Mouse (Mus musculus) stomach, postnatal 0 days (tissue): ENCODE measurements at regions not wholly inside any gene's neighbourhood (a gene's known extent, or its start where the extent isn't known, plus 50 kb on each side); places are given as distances from the start of the nearest gene placed in this dataset.

ENCODE experiments used
- CTCF ChIP-seq: IDR thresholded peaks from 2 replicates; pipeline ENCODE4 v1.5.1; 2016; ENCODE audit warnings: antibody characterized with exemption, low read depth, mild to moderate bottlenecking, moderate library complexity
- EP300 ChIP-seq: optimal IDR thresholded peaks from 2 replicates; pipeline ENCODE3; 2016; ENCODE audit warnings: antibody characterized with exemption

- no peak for TF ChIP-seq CTCF
- no peak for TF ChIP-seq EP300
Measured at GRCm38 (mm10) chr4:81823566-81823965, 381.0 kb upstream of the Mpdz start.
